Mouse (Mus musculus): Measurements from ENCODE around the gene Phactr3.

DNA sequence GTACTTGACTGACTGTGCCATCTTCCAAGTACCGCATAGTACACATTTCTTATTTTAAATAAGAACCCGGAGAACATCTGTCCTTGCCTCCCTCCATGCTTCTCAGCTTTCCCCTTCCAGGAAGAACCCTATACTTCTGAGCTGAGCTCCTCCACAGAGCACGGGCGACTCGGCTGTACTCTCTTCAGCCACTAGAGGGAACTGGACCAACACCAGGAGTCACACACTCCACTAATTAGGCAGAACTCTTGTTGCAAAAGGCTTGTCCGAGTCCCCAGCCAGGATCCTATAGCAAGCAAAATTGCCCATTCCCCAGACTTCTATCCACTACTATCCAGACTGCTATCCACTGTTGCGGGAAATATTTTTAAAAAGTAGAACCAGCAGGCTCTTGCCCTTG, 16.8 kb upstream of the Phactr3 start:
- no peak for TF ChIP-seq MAFK (IDR thresholded peaks at IDR 0.05; ENCODE audit: insufficient read depth, low read depth, low read length)
- TF ChIP-seq CHD2 (IDR thresholded peaks at IDR 0.05; ENCODE audit: low read depth, low read length) = no peak

Measured in ES-E14 (cell line).